Mouse (Mus musculus): ENCODE data around the gene Ncoa7. TPM values are rescaled to one million over a fixed set of nuclear protein-coding genes. Genes with fewer than 3 reads are reported as not detected.

Ncoa7 gene
- polyA plus RNA-seq (2014; fragmentation: Nextera tagmentation; extraction: Ambion mirVana): 10.7 and 11.5 TPM in 2 replicates

DNA sequence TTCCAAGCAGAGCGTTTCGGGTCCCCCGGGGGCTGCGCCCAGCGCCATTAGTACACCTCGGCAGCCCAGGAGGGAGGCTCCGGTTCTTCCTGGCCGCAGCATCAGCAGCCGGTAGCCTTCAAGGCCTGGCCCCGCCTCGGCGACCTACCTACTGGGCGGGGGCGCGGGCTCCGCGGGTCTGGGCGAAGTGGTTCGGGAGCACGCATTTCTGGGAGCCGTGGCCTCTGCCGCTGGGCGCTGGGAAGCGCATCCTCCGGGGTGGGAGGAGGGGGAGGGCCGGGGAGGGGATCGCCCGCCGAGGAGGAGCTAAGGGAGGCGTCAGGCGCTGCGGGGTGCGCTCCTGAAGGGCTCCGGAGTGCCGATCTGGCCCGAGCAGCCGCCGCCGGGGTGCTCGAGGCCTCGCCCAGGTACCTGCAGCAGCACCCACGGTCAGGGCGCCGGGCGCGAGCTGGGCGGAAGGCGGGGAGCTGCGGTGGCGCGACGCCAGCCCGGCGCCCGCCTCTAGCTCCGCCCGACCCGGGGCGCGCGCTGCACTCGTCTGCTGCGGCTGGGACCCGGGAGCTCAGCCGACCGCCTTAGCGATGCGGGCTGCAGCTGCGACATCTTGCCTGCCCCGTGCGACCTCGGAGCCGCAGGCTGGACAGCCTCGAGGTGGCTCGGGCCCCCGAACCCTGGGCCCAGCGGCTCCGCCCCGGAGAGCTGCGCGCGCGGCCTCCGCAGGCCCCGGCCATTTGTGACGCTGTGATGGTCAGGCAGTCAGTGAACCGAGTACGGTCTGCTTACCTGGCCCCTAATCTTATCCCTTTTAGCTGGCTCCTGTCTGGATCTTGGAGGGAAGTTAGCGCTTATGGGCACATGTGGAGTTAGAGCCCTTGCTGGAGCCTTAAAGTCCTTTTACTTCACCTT, at the start of gene Ncoa7:
Ncoa7 (minus strand) TSS at position 646 of the 906 bp plus-strand sequence.
- Histone ChIP-seq H3K27ac (ENCODE audit: low read depth) (peak within 1 kb of the TSS; percentile 96), H3K9me3 (ENCODE audit: low read depth, low read length) (no peaks in the 10 kb centered on the region), H3K9ac (peak within 1 kb of the TSS; percentile 83), H3K27me3 (ENCODE audit: insufficient read depth, low read length) (no peaks in the 10 kb centered on the region), H3K4me1 (ENCODE audit: insufficient read depth) (no peaks in the 10 kb centered on the region), H3K36me3 (ENCODE audit: insufficient read depth) (no peaks in the 10 kb centered on the region), H3K4me3 (ENCODE audit: low read depth, low read length) (peak within 1 kb of the TSS; percentile 72), H3K4me2 (peak within 1 kb of the TSS; percentile 67)
- ATAC-seq (ENCODE audit: insufficient read depth): peak; percentile 94
- no peak for TF ChIP-seq CTCF (IDR thresholded peaks at IDR 0.05; ENCODE audit: low read depth)
- WGBS: under 1% methylated on average over 78 of the region's 89 CpGs
- DNase-seq: peak; percentile 85

DNA sequence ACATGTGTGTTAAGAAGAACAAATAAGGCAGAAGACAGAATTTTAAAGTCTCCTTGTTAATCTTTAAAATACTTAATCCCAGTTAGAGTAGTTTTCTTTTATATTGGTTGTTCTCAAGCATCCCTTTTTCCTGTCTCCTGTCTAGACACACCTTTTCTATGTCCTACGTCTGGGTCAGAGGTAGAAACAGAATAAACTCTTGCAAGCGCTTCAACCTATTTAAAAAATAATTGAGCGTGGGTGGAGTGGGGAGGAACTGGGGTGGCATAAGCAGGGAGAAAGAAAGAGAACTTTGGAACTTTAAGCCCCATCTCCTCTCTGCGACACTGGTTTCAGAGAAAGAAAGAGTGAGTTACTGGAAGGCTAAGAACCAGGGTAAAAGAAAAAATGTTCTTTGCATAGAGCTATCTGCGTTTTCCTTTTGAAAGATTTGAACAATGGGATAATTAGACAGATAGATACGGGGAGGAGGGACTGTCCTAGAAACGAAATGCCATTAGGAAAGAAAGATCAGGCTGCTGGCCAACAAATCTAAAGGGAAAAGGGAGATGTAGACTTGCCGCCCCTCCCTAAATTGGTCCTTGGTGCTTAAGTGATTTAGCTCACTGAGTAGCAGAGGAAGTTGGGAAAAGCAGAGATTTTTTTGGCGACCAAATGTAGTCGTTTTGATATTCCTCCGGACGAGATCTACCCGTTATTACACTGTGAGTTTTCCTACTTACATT, 42.1 kb upstream of the Ncoa7 start:
- peaks cover 43% of the 10 kb centered on the region for H3K27me3 ChIP-seq (ENCODE audit: insufficient read depth, low read length)
- WGBS: 14% methylated on average over 13 of the region's 13 CpGs
- peak; percentile 24 for DNase-seq
- H3K9ac ChIP-seq: no peak overlapping the region
- peak overlapping the region; percentile 12; the same call in 1 of the 2 replicates for H3K4me2 ChIP-seq
- H3K9me3 ChIP-seq (ENCODE audit: low read depth, low read length): no peaks in the 10 kb centered on the region
- no peaks in the 10 kb centered on the region for H3K4me1 ChIP-seq (ENCODE audit: insufficient read depth)
- no peak overlapping the region for H3K4me3 ChIP-seq (ENCODE audit: low read depth, low read length)
- H3K36me3 ChIP-seq (ENCODE audit: insufficient read depth): no peaks in the 10 kb centered on the region
- no peak for ATAC-seq (ENCODE audit: insufficient read depth)
- no peak overlapping the region for H3K27ac ChIP-seq (ENCODE audit: low read depth)
- no peak for TF ChIP-seq CTCF (IDR thresholded peaks at IDR 0.05; ENCODE audit: low read depth)

DNA sequence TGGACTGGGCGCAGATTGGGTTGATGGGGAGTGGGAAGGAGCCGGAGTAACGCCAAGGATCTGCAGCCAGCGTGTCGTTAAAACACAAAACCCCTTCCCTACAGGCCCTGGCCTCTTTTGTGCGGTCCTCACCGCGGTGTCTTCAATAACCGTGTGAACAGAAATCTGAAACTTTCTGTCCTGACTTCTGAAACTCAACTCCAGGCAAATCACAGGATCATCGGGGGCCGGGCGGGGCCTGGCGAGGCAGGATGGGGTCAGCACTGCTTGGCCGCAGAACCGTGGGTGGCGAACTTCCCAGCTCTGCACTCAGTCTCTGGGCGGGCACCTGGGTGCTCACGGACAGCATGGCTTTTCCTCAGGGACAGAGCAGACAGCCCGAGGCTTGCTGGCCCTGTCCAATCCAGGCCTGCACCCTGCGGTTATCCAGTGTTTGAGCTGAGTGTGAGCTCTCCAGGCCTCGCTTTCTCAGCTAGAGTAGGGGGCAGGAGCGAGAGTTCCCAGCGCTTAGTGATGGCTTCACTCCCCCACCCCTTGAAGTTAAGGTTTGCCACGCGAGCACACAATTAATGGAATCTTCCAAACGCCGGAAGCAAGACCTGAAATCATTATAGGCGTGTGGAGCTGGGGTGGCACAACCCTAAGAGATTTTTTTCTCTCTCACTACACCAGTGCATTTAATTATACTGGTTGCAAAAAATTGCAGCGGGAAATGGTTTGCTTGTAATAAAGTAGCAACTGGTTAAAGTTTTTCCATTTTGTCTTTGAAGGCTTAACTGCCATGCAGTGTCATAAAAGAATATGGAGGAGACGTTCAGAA, 41.3 kb upstream of the Ncoa7 start:
- Histone ChIP-seq H3K36me3 (ENCODE audit: insufficient read depth) (no peaks in the 10 kb centered on the region), H3K27ac (ENCODE audit: low read depth) (peak overlapping the region; percentile 58; the same call in 1 of the 2 replicates), H3K27me3 (ENCODE audit: insufficient read depth, low read length) (peaks cover 43% of the 10 kb centered on the region), H3K4me3 (ENCODE audit: low read depth, low read length) (peak overlapping the region; percentile 48), H3K4me2 (peak overlapping the region; percentile 88), H3K9me3 (ENCODE audit: low read depth, low read length) (no peaks in the 10 kb centered on the region), H3K9ac (peak overlapping the region; percentile 36), H3K4me1 (ENCODE audit: insufficient read depth) (no peaks in the 10 kb centered on the region)
- no peak for TF ChIP-seq CTCF (IDR thresholded peaks at IDR 0.05; ENCODE audit: low read depth)
- peak; percentile 33 for DNase-seq
- ATAC-seq (ENCODE audit: insufficient read depth): no peak
- WGBS: 8% methylated on average over 30 of the region's 30 CpGs

DNA sequence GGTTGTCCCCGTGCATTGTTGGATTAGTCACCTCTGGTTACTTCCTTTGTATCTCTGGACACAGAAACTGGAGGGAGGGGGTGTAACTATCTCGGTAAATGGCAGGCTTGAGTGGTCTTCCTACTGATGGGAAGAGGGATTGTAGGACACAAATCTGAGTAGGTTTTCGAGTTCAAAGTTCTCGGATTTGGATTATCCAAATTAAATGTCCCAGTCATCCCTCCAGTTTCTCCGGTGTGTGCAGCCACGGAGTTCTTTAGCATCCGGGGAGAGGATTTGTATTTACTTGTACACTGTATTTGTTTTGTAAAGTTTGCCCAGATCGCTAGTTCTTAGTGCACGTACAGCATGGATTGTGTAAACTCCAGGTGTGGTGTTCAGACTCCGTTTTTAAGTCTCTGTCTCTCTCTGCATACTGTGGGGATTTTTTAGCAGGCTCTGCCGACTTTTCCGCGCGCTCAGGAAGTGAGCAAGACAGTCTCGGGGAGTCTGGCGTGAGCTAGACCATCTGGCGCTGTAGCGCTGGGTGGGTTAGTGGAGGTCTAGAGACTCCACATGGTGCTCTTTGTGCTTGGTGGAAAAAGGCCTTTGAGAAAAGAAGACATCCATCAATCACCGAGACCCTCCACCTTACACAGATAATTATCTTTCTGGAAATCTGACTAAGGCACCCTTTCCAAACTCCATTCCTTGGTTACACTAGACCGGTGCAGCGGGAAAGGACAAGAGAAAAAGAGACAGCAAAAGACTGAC, 40.5 kb upstream of the Ncoa7 start:
- Histone ChIP-seq H3K9me3 (ENCODE audit: low read depth, low read length) (no peaks in the 10 kb centered on the region), H3K27me3 (ENCODE audit: insufficient read depth, low read length) (peaks cover 43% of the 10 kb centered on the region), H3K4me3 (ENCODE audit: low read depth, low read length) (peak overlapping the region; percentile 48), H3K27ac (ENCODE audit: low read depth) (peak overlapping the region; percentile 58; the same call in 1 of the 2 replicates), H3K9ac (peak overlapping the region; percentile 14), H3K36me3 (ENCODE audit: insufficient read depth) (no peaks in the 10 kb centered on the region), H3K4me2 (peak overlapping the region; percentile 88), H3K4me1 (ENCODE audit: insufficient read depth) (no peaks in the 10 kb centered on the region)
- DNase-seq (peak; percentile 72), ATAC-seq (ENCODE audit: insufficient read depth) (peak; percentile 26; the same call in 1 of the 2 replicates)
- no peak for TF ChIP-seq CTCF (IDR thresholded peaks at IDR 0.05; ENCODE audit: low read depth)
- WGBS: under 1% methylated on average over 21 of the region's 21 CpGs

DNA sequence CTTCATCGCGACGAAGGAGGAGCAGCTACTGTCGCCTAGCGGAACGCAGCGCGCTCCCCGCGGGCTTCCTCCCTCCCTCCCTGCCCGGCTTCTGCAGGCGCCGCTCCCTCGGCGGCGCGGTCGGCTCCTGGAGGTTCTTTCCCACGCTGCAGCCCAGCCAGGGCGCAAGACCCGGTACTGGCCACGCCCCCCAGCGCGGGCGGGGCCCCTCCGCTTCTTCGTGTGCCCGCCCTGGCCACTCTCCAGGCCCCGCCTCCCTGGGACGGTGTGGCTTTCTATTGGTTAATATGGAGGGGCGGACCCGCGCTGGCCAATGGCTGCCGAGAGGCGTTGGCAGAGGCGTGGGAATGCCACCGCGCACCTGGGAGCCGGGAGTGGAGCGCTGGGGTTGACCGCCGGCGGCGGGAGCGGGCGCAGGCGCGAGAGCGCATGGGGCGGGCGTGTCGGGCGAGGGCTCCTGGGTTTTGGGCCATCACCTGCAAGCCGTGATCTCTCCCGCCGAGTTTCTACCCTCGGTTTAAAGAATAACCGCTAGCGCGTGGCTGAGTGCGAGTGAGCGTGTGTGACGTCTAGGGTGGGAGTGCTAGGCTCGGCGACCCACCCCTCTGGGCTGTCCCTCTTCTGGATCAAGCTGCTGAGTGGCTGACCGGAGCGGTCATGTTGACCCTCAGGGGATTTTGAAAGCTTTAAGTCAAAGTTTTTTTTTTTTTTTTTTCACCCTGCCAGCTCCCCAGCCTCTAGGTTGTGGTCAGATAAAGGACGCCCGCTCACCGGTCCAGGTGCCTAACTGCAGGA, 39.7 kb upstream of the Ncoa7 start, which contains the start of gene Hey2:
Hey2 (minus strand) TSS at position 159 of the 795 bp plus-strand sequence.
- Histone ChIP-seq H3K9me3 (ENCODE audit: low read depth, low read length) (no peaks in the 10 kb centered on the region), H3K4me2 (peak within 1 kb of the TSS; percentile 88), H3K4me1 (ENCODE audit: insufficient read depth) (no peaks in the 10 kb centered on the region), H3K27me3 (ENCODE audit: insufficient read depth, low read length) (peaks cover 43% of the 10 kb centered on the region), H3K9ac (peak within 1 kb of the TSS; percentile 37; the same call in 1 of the 2 replicates), H3K36me3 (ENCODE audit: insufficient read depth) (no peaks in the 10 kb centered on the region), H3K27ac (ENCODE audit: low read depth) (peak within 1 kb of the TSS; percentile 58; the same call in 1 of the 2 replicates), H3K4me3 (ENCODE audit: low read depth, low read length) (peak within 1 kb of the TSS; percentile 48)
- WGBS: under 1% methylated on average over 70 of the region's 70 CpGs
- TF ChIP-seq CTCF (IDR thresholded peaks at IDR 0.05; ENCODE audit: low read depth): 0 out of 2 replicates have a peak, but pooled peaks have one; percentile 4
- ATAC-seq (ENCODE audit: insufficient read depth) (peak; percentile 99), DNase-seq (peak; percentile 99)
